Mouse (Mus musculus): ENCODE measurements around the gene Mpig6b. TPM values are rescaled to one million over a fixed set of nuclear protein-coding genes. Genes with fewer than 3 reads are reported as not detected.
"Not testable (repeated sequence)": the region's sequence is repeated elsewhere in the genome, so short reads cannot be mapped to it uniquely, and the experiment has no call there.

The Mpig6b gene
- polyA plus RNA-seq, 1 experiment from 2014 or later, result 0.92 TPM

DNA sequence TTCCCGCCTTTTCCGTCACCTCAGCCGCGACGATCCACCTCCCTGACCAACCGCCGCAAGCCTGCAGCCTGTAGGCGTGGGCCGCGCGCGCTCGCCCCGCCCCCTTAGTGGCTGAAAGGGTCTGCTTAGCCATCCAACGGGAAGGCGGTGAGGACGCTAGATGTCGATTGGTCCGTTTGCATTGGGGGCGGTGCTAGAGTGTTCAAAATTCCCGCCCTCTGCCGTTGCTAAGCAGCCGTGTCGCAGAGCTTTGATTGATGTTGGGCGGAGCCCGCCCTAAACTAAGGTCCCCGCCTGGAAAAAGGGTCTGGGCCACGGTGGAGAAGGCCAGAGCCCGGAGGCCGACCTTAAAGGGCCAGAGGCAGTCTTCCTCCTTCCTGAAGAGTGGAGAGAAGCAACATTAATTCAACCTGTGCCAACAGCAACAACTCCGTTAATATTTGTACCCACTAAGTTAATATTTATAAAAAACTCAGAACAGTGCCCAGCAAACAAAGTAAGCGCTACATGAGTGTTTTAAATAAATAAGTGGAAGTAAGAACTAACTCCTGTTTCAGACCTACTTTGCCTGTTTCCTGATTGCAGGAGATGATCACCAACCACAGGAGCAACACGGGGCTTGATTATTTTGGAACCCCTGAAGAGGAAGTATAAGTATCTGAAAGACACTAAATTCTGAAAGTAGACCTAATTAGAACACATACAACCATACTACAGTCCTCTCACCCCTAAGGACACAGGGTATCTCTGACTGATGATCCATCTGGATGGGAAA is 19.1 kb downstream of the Mpig6b start, which contains the start of gene Msh5:
Msh5 (minus strand) TSS at position 65 of the 775 bp plus-strand sequence.
- Histone ChIP-seq H3K4me3 (peak within 1 kb of the TSS; percentile 68), H3K4me2 (peak within 1 kb of the TSS; percentile 95), H3K36me3 (no peaks in the 10 kb centered on the region), H3K27me3 (replicated peaks) (no peaks in the 10 kb centered on the region), H3K9me3 (no peaks in the 10 kb centered on the region), H3K9ac (peak within 1 kb of the TSS; percentile 91), H3K4me1 (peaks cover 60% of the 10 kb centered on the region), H3K27ac (replicated peaks) (peak within 1 kb of the TSS; percentile 99)
- ATAC-seq (ENCODE audit: extremely low read depth, insufficient number of reproducible peaks, low FRiP score, low TSS enrichment), result peak; percentile 90
- 3% methylated on average over 33 of the region's 33 CpGs for WGBS

GRCm38 (mm10) chr17:35045807-35046680 is 19.9 kb downstream of the Mpig6b start:
- Histone ChIP-seq H3K36me3 (no peaks in the 10 kb centered on the region), H3K27me3 (replicated peaks) (no peaks in the 10 kb centered on the region), H3K4me1 (peaks cover 56% of the 10 kb centered on the region), H3K9me3 (no peaks in the 10 kb centered on the region), H3K9ac (peak overlapping the region; percentile 91), H3K27ac (replicated peaks) (peak overlapping the region; percentile 94), H3K4me2 (peak overlapping the region; percentile 95), H3K4me3 (peak overlapping the region; percentile 68)
- 2% methylated on average over 48 of the region's 48 CpGs for WGBS
- ATAC-seq (ENCODE audit: extremely low read depth, insufficient number of reproducible peaks, low FRiP score, low TSS enrichment), result no peak

DNA sequence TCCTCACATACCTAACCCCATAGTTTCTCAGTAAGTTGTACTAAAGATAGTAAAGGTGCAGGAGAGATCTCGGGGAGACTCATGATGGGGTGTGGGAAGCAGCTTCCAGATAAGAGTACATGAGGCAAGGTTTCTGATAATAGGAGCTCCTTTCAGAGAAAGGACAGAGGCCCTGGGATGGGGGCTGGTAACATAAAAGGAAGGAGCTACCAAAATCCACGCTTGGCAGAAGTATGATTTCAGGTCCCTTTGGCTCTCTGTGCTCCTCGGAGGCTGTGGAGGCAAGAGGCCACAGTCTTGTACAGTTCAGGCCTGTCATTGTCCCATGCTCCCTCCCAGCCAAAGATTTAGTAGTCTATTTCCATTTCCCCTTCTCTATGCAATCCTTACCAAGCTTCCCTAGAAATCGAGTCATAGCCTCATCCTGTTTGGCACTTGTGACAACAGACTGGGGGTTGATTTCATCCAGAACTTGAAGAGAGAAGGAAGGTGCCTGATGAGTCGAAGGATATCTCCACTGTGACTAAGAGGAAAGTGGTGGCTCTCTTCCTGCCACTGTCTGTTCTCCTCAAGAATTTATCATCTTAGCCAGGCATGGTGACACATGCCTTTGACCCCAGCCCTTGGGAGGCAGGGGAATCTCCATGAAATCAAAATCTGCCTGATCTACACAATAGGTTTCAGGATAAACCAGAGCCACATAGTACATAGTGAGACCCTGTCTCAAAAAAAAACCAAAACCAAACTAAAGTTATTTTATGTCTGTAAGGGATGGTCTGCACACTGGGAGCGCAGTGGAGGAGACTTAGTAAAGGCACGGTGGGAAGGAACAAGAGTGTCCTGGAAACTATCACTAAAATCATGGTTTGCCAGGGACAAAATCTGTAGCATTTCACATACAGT is 20.8 kb downstream of the Mpig6b start:
- Histone ChIP-seq H3K27me3 (replicated peaks) (no peaks in the 10 kb centered on the region), H3K4me1 (peaks cover 56% of the 10 kb centered on the region), H3K36me3 (no peaks in the 10 kb centered on the region), H3K4me2 (peak overlapping the region; percentile 95), H3K9ac (peak overlapping the region; percentile 91), H3K27ac (replicated peaks) (peak overlapping the region; percentile 94), H3K9me3 (no peaks in the 10 kb centered on the region), H3K4me3 (peak overlapping the region; percentile 68)
- 48% methylated on average over 7 of the region's 7 CpGs for WGBS
- ATAC-seq (ENCODE audit: extremely low read depth, insufficient number of reproducible peaks, low FRiP score, low TSS enrichment), result no peak

DNA sequence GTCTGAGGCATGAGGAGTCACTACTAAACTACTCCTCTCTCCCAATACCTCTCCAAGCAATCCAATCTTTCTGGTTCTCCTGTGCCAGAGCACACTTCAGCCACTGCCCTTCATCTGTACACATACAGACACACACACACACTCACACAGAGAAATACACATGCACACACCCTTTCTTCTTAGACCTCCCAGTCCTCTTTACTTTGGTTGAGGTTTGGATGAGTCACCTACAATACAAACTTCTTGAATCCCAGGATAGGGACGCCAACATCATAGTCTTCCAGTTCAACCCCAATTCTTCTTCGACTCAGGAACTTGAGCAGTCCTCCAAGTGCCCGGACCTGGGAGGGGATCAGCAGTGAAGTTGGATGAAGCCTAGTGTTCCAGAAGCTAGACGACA is 22.2 kb downstream of the Mpig6b start:
- Histone ChIP-seq H3K4me1 (peaks cover 46% of the 10 kb centered on the region), H3K4me3 (no peak overlapping the region), H3K9ac (no peak overlapping the region), H3K36me3 (no peaks in the 10 kb centered on the region), H3K27ac (replicated peaks) (peak overlapping the region; percentile 94), H3K4me2 (no peak overlapping the region), H3K9me3 (no peaks in the 10 kb centered on the region), H3K27me3 (replicated peaks) (no peaks in the 10 kb centered on the region)
- WGBS, result 72% methylated on average over 4 of the region's 4 CpGs
- ATAC-seq (ENCODE audit: extremely low read depth, insufficient number of reproducible peaks, low FRiP score, low TSS enrichment), result no peak

GRCm38 (mm10) chr17:35039121-35039873 is 26.7 kb downstream of the Mpig6b start:
- 80% methylated on average over 11 of the region's 11 CpGs for WGBS
- Histone ChIP-seq H3K4me3 (no peak overlapping the region), H3K27ac (replicated peaks) (no peak overlapping the region), H3K4me1 (peaks cover 7% of the 10 kb centered on the region), H3K4me2 (no peak overlapping the region), H3K9me3 (no peaks in the 10 kb centered on the region), H3K36me3 (no peaks in the 10 kb centered on the region), H3K27me3 (replicated peaks) (no peaks in the 10 kb centered on the region), H3K9ac (no peak overlapping the region)
- ATAC-seq (ENCODE audit: extremely low read depth, insufficient number of reproducible peaks, low FRiP score, low TSS enrichment), result no peak

DNA sequence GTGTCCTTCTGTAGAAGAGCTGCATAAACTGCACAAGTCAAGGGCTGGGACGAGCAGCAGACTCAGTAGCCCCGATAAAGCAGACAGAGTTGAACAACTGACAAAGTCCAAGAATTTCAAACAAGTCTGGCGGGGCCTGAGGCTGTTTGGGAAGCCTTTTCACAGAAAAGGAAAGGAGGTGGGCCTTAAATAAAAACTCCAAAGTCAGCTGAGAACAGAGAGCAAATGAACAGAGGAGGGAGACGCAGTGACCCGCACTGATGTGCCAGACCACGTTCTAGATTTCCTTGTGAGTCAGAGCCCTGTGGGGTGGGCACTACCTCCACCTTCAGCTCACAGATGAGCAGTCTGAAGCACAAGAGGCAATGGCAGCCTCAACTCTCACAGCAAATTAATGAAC is 31.1 kb downstream of the Mpig6b start:
- no peak overlapping the region for H3K9ac ChIP-seq
- H3K4me1 ChIP-seq, result peaks cover 2% of the 10 kb centered on the region
- H3K27me3 ChIP-seq (replicated peaks), result 0 out of 2 replicates have a peak, but pooled peaks cover under 1% of the 10 kb centered on the region
- H3K36me3 ChIP-seq, result no peaks in the 10 kb centered on the region
- no peak overlapping the region for H3K27ac ChIP-seq (replicated peaks)
- WGBS, result 66% methylated on average over 6 of the region's 6 CpGs
- no peak overlapping the region for H3K4me3 ChIP-seq
- ATAC-seq (ENCODE audit: extremely low read depth, insufficient number of reproducible peaks, low FRiP score, low TSS enrichment), result no peak
- H3K4me2 ChIP-seq, result no peak overlapping the region
- no peaks in the 10 kb centered on the region for H3K9me3 ChIP-seq

DNA sequence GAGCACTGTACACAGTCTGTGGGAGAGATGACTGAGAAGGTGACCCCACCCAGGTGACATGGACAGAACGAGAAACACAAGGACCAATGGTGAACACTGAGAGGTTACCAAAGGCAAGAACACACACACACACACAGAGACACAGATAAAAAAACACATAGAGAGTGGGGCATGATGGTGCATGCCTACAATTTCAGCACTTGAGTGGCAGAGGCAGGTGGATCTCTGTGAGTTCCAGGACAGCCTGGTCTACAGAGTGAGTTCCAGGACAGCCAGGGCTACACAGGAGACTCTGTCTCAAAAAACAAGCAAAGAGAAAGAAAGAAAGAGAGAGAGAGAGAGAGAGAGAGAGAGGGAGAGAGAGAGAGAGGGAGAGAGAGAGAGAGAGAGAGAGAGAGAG is 32.3 kb downstream of the Mpig6b start:
- H3K4me3 ChIP-seq; ATAC-seq (ENCODE audit: extremely low read depth, insufficient number of reproducible peaks, low FRiP score, low TSS enrichment): not testable (repeated sequence)
- 33% methylated on average over 1 of the region's 1 CpGs for WGBS

DNA sequence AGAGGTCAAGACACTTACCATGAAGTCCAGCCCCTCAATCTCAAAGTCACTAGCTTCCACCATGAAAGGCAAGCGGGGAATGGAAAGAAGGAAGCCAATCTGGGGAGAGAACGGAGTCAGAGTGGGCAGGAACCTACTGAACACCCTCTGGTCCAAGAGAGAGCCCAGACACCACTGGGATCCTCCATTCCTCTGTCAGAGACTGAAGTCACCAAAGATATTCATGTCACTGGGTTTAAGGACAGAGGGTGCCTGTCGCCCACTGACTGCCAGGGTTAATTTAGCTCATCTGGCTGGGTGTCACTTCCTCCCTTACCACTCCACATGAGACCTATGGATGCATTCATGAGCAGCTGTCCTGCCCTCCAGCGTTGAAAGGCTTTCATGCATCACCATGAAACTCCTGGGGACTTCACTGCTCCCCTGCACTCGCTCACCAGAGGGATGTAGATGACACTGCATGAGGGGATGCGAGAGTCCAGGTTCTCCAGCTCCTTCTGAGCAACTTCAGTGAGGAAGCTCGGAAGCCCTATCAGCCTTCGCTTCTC is 33.6 kb downstream of the Mpig6b start:
- H3K27me3 ChIP-seq (replicated peaks), result 0 out of 2 replicates have a peak, but pooled peaks cover 4% of the 10 kb centered on the region
- no peak overlapping the region for H3K27ac ChIP-seq (replicated peaks)
- H3K4me1 ChIP-seq, result peaks cover 16% of the 10 kb centered on the region
- WGBS, result 62% methylated on average over 8 of the region's 8 CpGs
- no peak overlapping the region for H3K4me3 ChIP-seq
- no peak overlapping the region for H3K9ac ChIP-seq
- H3K4me2 ChIP-seq, result no peak overlapping the region
- no peaks in the 10 kb centered on the region for H3K36me3 ChIP-seq
- no peaks in the 10 kb centered on the region for H3K9me3 ChIP-seq
- no peak for ATAC-seq (ENCODE audit: extremely low read depth, insufficient number of reproducible peaks, low FRiP score, low TSS enrichment)

More for the DNA sequence above, 32.3 kb downstream of the Mpig6b start:
- not testable (repeated sequence) for H3K27me3 ChIP-seq (replicated peaks); H3K4me2 ChIP-seq; H3K9ac ChIP-seq; H3K4me1 ChIP-seq; H3K27ac ChIP-seq (replicated peaks); H3K9me3 ChIP-seq; H3K36me3 ChIP-seq

- Histone ChIP-seq H3K4me1 (peaks cover 21% of the 10 kb centered on the region), H3K36me3 (no peaks in the 10 kb centered on the region), H3K4me2 (no peak overlapping the region), H3K27me3 (replicated peaks) (0 out of 2 replicates have a peak, but pooled peaks cover 4% of the 10 kb centered on the region), H3K9ac (no peak overlapping the region), H3K9me3 (no peaks in the 10 kb centered on the region), H3K27ac (replicated peaks) (no peak overlapping the region), H3K4me3 (no peak overlapping the region)
- no peak for ATAC-seq (ENCODE audit: extremely low read depth, insufficient number of reproducible peaks, low FRiP score, low TSS enrichment)
- 76% methylated on average over 7 of the region's 7 CpGs for WGBS
Observed at GRCm38 (mm10) chr17:35031880-35032279, 34.1 kb downstream of the Mpig6b start.

GRCm38 (mm10) chr17:35031272-35031671 is 34.7 kb downstream of the Mpig6b start:
- 0 out of 2 replicates have a peak, but pooled peaks cover 4% of the 10 kb centered on the region for H3K27me3 ChIP-seq (replicated peaks)

More at GRCm38 (mm10) chr17:35031272-35031671, 34.7 kb downstream of the Mpig6b start:
- Histone ChIP-seq H3K4me3 (no peak overlapping the region), H3K4me1 (peaks cover 27% of the 10 kb centered on the region), H3K9ac (no peak overlapping the region), H3K4me2 (no peak overlapping the region), H3K36me3 (no peaks in the 10 kb centered on the region), H3K27ac (replicated peaks) (no peak overlapping the region), H3K9me3 (no peaks in the 10 kb centered on the region)
- ATAC-seq (ENCODE audit: extremely low read depth, insufficient number of reproducible peaks, low FRiP score, low TSS enrichment), result no peak
- 88% methylated on average over 11 of the region's 11 CpGs for WGBS
